Mouse (Mus musculus): ENCODE data around the gene Vmn2r60. TPM values are rescaled to one million over a fixed set of nuclear protein-coding genes. Genes with fewer than 3 reads are reported as not detected.
"Not testable (repeated sequence)": the region's sequence is repeated elsewhere in the genome, so short reads cannot be mapped to it uniquely, and the experiment has no call there.

Vmn2r60 gene
- total RNA-seq (2021) = not detected
- long read RNA-seq, experiment 1 = 0 reads
- long read RNA-seq, experiment 2 = 0 reads

GRCm38 (mm10) chr7:42107470-42107869 is at the start of gene Vmn2r60:
Vmn2r60 (plus strand) TSS chr7:42107770.
- no peak for DNase-seq

- DNase-seq = no peak
These were observed 48.6 kb upstream of the Vmn2r60 start, which contains the start of gene Vmn2r59 for GRCm38 (mm10) chr7:42058923-42059322. Vmn2r59 (minus strand) TSS chr7:42059023.

- DNase-seq = not testable (repeated sequence)
These were observed 509 bp upstream of the Vmn2r60 start for GRCm38 (mm10) chr7:42107061-42107460.

Other genes with a start within 250 kb of the Vmn2r60 start
- gene Vmn2r58, start 235.1 kb upstream of the Vmn2r60 start, total RNA-seq (2021) = not detected
- not detected for gene Vmn2r59, start 48.7 kb upstream of the Vmn2r60 start, total RNA-seq (2021)
- gene Vmn2r61, start 152.3 kb downstream of the Vmn2r60 start, total RNA-seq (2021) = not detected

Measured in gastrocnemius, postnatal 25 days (tissue).